Mouse (Mus musculus) c-Kit-positive CD71-positive TER-119-positive erythroid progenitor cells, embryonic 14.5 days (primary cell): ENCODE results near the gene Hsf2bp.

ENCODE experiments used
- DNase-seq: peaks from one replicate; pipeline ENCODE4 v3.0.0-alpha.2; 2013; ENCODE audit warnings: low spot score

Gene Hsf2bp

DNA sequence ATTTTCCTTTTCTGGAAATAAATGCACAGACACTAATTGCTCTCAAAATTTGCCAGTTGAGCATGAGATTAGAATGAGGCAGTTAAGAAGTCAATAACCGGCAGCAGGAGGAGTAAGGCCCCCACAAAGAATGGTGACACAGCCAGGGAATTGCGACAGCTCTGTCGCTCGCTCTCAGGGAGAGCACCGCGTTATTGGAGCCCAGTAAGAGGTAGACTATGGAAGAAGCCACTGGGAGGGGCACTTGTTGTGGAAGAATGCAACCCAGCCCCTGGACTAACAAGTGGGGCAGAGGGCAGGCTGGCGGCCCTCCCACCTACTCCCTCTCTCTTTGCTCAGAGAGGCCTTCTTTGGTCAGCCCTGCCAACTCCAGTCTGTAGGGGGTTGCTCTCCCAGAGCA, 4.5 kb downstream of the Hsf2bp start:
- DNase-seq, result no peak

DNA sequence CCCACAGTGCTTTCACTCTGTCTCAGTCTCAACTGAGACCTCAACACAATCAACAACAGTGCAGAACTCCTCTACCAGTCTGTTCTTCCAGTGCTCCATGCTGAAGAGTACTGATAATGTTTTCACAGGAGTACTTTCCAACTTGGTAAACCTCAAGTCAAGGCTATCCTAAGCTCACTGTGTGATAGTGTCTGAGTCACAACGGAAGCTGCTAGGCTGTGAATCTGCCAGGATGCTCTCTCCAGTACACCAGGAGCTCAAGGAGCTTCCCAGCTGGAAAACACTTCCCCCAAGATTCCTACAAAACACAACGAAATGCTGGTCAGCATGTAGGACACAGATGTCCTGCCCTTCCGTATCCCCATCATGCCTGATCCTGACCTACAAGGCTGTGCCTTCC, 7.8 kb downstream of the Hsf2bp start:
- DNase-seq, result no peak

DNA sequence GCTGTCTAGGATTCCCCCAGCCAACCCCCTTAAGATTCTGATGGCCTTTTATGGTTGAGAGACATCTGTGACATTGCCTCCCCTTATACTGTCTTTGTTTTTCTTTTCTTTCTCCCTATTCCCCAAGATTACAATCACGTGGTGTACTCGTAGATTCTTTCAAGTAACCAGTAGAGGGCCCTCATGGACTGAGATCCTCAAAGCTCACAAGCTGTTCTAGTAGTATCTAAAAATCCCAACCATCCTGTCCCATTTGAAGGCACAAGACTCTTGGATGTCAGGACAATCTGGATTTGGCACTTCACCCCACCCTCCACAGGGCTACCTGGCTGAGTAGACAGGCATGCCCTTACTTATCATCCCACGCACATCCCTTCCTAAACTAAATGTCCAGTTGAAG, 8.5 kb downstream of the Hsf2bp start:
- DNase-seq, result peak; percentile 25

DNA sequence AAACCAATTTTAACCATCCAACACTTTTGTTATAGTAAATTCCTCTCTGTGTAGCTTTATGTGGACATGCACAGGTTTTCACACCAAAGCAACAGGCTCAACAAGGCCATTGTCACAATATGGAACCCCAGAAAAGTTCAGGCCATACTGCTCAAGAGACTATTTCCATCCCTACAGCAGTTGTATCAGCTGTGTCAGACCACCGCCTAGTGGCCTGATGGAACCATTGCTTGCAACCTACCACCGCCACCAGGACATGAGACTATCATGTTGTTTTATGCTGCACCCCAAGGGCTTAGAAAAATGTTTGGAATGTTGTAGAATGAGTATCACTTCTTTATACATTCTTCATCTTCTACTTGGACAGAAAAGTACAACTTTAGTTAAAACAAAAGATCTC, 10.8 kb downstream of the Hsf2bp start:
- peak; percentile 38 for DNase-seq

GRCm38 (mm10) chr17:32024671-32025073, 11.5 kb downstream of the Hsf2bp start:
- DNase-seq, result no peak

DNA sequence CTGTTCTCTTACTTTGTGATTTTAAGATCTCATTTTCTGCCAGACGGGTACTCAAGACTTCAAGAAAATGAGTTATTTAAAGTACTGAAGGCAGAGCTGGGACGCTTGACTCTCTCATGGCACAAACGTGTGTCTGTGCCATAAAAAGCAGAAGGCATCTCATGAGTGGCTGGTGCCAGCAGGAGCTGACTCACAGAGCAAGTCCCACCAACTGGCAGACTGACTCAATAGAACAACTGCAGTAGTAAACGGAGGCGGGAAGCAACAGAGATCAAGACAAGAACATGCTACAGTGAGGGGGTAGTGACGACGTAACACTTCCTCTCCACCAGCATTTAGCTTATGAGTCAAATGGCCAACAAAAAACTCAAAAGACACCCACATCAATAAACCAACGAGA, 13.1 kb downstream of the Hsf2bp start:
- no peak for DNase-seq

- DNase-seq, result no peak
These were observed 13.6 kb downstream of the Hsf2bp start for GRCm38 (mm10) chr17:32022551-32022950.

- DNase-seq, result no peak
These were observed 14.2 kb downstream of the Hsf2bp start for GRCm38 (mm10) chr17:32021981-32022380.

- DNase-seq, result no peak
These were observed 17.8 kb downstream of the Hsf2bp start for GRCm38 (mm10) chr17:32018127-32018894.

GRCm38 (mm10) chr17:32016481-32016880, 19.7 kb downstream of the Hsf2bp start:
- DNase-seq, result no peak

DNA sequence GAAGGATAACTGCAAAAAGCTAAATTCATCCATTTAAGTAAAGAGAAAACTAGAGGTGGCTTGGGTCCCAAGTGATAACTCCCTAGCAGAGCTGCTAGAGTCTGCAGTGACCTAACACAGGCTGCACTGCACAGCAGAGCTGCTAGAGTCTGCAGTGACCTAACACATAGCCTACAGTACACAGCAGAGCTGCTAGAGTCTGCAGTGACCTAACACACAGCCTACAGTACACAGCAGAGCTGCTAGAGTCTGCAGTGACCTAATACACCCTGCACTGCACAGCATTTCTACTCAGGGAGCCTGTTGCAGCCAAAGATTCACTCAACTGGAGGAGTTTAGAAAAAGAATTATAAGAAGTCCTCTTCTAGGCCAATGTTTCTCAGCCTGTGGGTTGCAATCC, 22.5 kb downstream of the Hsf2bp start:
- no peak for DNase-seq

GRCm38 (mm10) chr17:32012254-32012653, 23.9 kb downstream of the Hsf2bp start:
- no peak for DNase-seq

DNA sequence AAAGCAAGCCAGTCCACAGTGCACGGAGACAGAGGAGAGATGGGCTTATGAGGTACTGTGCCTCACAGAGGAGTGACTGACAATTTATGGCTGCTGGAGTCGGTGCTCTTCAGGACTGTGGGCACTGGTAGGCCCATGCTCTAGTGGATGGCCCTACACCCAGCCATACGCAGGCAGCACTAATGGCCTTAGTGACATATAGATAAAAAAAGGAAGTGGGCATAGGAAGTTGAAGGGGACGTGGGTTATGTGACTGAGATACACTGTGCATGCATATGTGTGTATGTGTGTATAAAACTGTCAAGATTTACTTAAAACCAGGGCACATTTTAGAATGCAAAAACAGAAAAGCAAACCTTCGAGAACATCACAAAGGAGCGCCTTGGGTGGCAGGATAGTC, 24.5 kb downstream of the Hsf2bp start:
- no peak for DNase-seq

DNA sequence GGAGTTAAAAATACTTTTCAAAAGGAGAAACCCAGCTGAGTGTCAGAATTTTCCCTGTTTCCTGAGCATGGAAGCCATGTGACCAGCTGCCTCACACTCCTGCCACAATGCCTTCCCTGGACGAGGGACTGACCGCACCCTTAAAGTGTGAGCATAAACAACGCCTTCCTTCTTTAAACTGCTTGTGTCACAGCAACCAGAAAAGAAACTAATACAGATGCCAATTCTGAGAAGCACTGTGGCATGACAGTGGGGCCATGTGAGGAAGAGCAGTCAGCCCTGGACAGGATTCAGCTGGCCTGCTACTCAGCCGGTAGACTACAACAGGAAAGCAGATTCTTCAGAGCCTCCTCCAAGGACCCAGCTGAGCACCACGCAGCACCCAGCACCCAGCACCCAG, 29.3 kb downstream of the Hsf2bp start:
- DNase-seq, result no peak

GRCm38 (mm10) chr17:32003251-32003650, 32.9 kb downstream of the Hsf2bp start:
- DNase-seq, result no peak

- no peak for DNase-seq
These were observed 37.8 kb downstream of the Hsf2bp start for GRCm38 (mm10) chr17:31998351-31998750.

DNA sequence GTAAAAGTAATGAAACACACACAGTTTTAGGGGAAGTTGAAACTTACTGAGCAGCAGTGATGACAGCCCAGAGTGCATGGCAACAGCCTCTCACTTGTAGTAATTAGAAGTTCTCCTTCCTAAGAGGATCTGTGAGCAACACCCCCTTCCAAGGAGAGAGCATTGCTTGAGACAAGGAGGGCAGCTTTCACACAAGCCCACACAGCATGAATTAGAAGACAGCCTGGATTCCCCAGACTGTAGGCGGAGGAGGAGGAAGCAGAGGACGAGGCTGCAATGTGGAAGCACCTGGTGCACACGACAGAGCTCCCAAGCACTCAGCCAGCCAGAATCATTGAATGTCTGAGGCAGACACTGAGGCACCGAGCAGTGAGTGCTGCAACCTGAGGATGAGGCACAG, 39.8 kb downstream of the Hsf2bp start:
- no peak for DNase-seq

DNA sequence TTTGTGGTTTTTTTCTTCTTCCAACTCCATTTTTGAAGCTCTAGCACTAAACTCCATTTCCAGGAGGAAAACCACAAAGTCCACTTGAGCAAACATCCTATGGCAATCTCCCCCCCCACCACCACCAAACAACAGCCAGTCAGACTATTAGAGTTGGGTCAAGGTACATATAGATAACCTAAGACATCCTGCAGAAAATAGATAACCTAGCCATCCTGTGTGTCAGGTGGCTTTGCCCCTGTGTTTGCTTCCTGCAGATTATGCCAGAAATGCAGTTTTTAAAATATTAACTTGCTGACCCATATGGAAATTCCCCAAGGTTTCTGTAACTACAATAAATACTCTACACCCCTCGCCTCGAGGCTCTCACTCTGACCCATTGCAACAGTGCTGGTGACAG, 40.4 kb downstream of the Hsf2bp start:
- no peak for DNase-seq

GRCm38 (mm10) chr17:31994132-31994531, 42.0 kb downstream of the Hsf2bp start:
- no peak for DNase-seq

DNA sequence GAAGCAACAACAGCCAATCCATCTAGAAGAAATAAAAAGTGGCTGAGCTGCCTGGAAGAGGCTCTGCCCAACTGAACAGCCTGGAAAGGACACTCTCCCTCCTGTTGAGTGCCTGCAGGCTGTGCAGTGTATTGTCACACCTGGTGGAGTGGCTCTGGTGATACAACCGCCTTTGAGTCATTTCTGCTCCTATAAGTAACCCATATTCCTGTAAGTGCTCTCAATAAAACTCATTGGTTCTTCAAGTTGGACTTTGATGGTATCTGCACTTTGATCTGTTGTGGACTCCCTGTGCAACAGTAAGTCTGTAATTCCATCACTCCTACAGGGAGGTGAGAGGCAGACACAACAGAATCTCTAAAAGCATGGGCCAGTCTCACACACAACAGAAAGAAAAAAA, 42.8 kb downstream of the Hsf2bp start:
- DNase-seq, result no peak

DNA sequence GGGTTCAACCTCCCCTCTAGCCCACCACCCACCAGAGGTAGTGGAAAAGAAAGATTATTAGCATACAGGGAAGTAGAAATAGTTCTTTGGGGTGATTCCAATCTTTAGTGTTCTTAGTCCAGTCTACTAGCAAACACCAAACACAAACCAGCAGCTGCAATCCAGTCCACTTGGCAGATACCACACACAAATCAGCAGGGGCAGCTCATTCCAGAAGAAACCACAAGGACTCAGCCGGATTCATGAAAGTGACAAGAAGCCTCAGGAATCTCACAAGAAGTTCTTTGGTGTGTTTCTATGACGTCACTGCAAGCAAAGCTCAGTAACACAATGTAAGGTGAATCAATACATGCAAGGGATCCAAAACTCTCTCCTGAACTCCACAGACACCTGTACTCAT, 44.1 kb downstream of the Hsf2bp start:
- no peak for DNase-seq

DNA sequence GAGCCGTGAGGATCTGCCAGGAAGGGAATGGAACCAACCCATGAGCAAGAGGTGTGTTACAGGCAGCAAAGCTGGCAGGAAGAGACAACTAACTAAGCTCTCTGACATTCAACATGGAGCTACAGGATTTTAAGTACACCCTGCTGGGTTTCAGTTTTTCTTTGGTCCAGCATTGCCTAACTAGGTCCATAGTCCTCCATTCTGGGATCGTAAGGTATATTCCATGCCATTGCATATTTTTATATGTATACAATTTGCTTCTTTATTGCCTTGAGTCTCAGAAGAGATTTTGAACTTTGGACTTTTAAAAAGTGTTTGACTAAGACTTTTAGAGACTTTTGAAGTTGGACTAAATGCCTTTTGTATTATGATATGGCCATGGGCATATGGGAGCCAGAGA, 47.1 kb downstream of the Hsf2bp start:
- DNase-seq, result no peak

GRCm38 (mm10) chr17:31986915-31987314, 49.2 kb downstream of the Hsf2bp start:
- DNase-seq, result no peak

- DNase-seq, result no peak
These were observed 52.7 kb downstream of the Hsf2bp start for GRCm38 (mm10) chr17:31983491-31983890.
